Mouse (Mus musculus): ENCODE measurements at regions not wholly inside any gene's neighbourhood (a gene's known extent, or its start where the extent isn't known, plus 50 kb on each side); places are given as distances from the start of the nearest gene placed in this dataset.

- no peak for DNase-seq (ENCODE audit: low read depth)
Measured at GRCm38 (mm10) chr1:92340644-92341043, 133.0 kb downstream of the Ndufa10 start.

DNA sequence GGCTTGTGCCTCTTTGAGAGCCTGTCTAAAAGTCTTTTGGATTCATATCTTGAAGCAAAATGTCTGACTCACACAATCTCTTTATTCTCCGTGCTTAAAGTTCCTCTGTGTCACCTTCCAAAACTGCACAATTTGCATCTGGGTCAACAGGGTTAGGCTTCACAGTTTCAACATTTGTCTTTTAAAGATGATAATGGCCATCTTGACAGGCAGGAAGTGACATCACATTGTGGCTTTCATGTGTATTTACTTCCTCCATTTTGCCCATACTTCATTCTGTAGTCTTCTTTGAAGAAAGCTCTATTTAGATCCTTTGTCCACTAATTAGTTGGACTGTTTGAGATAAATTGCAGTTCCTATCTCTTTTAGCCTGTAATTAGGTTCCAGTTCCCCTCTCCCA lies 135.1 kb downstream of the Ndufa10 start:
- no peak for DNase-seq (ENCODE audit: low read depth)

GRCm38 (mm10) chr1:92337450-92337849 lies 136.2 kb downstream of the Ndufa10 start:
- no peak for DNase-seq (ENCODE audit: low read depth)

- DNase-seq (ENCODE audit: low read depth), result no peak
Measured at GRCm38 (mm10) chr1:92332248-92332584, 136.7 kb upstream of the Hdac4 start.

DNA sequence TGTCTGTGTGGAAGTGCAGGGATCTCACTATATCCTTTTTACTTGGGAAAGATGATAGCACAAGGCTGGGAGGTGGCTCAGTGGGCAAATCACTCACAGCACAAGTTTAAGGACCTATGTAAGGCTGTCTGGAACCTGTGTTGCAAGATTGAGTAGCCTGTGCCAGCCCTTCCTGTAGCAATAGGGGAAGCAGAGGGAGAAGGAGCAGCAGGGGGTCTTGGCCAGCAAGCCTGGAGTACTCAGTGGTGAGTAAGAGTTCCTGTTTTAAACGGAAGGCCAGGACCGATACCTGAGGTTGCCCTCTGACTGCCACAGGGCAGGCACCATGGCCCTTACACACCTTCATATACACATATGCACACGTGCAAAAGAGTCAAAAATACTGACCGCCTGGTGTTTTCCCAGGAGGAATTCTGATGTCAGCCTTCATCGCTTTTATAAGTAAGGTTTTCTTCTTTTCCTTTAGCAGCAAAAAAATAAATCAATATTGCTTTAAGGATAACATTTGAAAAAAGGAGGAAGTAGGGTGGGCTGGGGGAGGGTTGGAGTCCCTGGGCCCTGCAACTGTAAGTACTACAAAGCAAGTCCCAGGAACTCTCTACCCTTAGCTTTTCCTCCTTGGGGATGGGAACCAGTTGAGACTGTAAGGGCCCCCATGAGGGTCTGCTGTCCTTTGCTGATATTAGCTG lies 136.2 kb upstream of the Hdac4 start:
- DNase-seq (ENCODE audit: low read depth), result no peak

GRCm38 (mm10) chr1:92330181-92330580 lies 134.7 kb upstream of the Hdac4 start:
- no peak for DNase-seq (ENCODE audit: low read depth)

- DNase-seq (ENCODE audit: low read depth), result no peak
Measured at GRCm38 (mm10) chr1:92329491-92329890, 134.0 kb upstream of the Hdac4 start.

- no peak for DNase-seq (ENCODE audit: low read depth)
Measured at GRCm38 (mm10) chr1:92327141-92327540, 131.6 kb upstream of the Hdac4 start.

DNA sequence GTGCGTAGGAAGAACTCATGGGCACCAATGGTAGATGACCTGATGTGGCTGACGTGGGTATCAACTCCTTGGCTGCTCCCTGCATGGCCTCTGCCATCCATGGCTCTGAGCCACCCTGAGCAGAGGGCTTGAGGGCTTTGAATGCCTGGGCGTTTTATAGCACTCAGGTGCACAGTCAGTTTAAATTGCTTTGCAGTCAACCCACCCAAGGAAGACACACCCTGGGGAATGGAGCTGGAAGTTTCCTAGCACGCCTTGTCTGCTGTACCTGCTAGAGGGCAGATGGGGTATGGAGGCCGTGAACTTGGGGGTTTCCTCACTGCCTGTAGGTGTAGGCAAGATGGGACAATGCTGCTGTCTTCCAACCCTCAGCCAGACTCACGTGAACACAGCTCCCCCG lies 129.8 kb upstream of the Hdac4 start:
- no peak for DNase-seq (ENCODE audit: low read depth)

DNA sequence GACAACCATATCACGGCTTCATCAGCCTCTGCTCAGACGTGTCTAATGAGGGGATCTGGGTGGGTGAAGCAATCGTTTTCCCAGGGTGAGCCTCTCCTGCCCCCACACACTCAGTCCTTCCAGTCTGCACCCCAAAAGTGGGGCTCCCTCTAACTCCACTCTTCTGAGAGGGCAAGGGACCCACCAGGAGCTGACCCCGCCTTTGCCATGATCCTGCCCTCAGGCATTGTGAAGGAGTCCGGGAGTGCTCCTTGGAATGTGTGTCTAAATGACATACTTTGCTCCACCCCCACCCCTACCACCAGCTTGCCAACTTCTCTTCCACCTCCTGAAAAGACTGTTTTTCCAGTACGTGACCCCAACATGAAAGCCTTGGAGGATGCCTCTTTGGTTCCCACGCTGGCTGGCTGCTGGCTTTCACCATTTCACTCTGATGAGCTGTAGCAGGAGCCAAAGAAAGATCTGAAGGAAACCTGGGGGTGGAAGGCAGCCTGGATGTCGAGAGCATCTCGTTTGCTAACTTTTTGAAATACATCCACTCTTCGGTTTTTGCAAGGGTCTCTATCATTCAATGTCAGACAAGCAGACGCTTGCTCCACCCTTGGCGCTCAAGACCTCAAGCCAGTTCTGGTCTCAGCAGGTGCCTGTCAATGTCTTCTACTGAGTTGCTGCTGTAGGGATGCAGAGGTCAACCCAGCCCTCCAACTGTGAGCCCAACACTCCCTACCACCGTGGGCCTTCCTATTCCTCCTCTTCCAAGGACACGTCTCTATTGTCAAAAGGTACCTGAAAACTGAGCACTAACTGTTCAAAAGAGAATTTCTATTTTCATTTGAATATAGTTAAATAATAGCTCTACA lies 128.8 kb upstream of the Hdac4 start:
- DNase-seq (ENCODE audit: low read depth), result no peak

DNA sequence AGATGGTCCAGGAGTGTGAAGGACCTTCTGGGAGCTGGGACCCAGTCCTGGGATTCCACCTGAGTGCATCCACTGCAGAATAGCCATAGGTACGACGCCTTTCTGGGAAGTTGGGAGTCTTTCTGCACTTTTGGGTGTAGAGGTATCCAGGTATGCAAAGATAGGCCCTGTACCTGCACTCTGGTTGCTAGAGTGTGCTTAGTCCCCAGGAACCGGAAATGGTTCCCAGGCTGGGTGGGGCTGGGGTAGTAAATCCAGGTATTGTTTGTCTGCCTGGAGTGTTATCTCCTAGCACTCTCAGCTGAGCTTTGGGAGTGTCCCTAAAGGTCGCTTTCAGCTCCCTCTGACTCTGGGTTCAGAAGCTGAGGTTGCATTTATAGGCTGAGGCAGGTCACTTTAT lies 121.6 kb upstream of the Hdac4 start:
- DNase-seq (ENCODE audit: low read depth), result no peak

DNA sequence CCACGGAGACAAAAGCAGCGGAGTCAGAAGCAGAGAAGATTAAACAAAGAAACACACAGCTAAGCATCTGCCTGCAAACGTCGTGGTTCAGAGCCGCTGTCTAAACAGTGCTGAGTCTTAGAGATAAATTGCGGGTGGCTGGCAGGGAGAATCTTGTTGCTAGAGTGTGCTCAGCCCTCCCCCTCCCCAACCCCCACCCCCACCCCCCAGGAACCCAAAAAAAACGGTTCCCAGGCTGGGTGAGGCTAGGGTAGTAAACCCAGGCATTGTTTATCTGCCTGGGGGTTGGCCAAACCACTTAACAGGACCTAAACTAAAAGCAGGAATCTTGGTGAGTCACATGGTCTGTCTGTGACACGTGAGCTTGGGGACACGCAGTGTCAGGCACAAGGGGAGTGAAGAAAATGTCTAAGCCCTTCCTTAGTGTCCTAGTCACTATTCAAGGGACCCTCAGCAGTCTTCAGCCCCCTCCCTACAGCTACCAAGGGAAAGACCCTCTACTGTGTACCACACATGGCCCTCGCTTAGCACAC lies 120.8 kb upstream of the Hdac4 start:
- no peak for DNase-seq (ENCODE audit: low read depth)

- no peak for DNase-seq (ENCODE audit: low read depth)
Measured at GRCm38 (mm10) chr1:92313001-92313597, 117.6 kb upstream of the Hdac4 start.

GRCm38 (mm10) chr1:92309883-92310282 lies 114.4 kb upstream of the Hdac4 start:
- DNase-seq (ENCODE audit: low read depth), result no peak

DNA sequence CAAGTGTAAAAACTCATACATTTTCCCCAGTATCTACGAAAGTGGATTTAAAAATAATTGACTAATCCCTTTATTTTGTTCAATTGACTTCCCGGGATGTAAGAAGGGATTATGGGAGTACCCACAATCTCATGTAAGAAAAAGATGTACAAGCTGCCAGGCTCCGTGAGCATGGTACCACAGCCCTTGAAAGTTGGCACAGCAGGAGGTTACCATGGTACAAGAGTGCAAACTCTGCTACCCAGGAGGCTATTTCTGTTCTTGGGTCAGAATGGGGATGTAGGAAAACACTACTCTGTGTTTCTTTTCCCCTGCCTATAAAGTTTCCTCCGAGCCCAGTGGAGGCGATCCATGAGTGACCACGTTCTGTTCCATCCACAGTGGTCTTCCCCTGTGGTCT lies 113.9 kb upstream of the Hdac4 start:
- DNase-seq (ENCODE audit: low read depth), result no peak

GRCm38 (mm10) chr1:92308537-92308936 lies 113.0 kb upstream of the Hdac4 start:
- DNase-seq (ENCODE audit: low read depth), result no peak

DNA sequence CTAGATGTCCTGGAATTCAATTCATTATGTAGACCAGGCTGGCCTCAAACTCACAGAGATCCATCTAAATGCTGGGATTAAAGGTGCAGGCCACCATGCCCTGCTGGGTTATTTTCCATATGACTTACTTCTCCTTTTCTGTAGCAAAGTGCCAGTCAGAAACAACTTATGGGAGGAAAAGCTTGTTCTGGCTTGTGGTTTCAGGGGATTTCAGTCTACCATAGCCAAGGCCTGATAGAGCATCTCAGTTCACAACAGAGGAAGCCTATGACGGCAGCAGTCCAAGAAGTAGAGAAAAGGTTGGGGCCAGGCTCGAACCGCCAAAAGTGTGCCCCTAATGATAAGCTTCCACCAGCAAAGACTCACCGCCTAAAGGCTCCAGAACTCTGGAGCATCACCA lies 110.5 kb upstream of the Hdac4 start:
- no peak for DNase-seq (ENCODE audit: low read depth)

DNA sequence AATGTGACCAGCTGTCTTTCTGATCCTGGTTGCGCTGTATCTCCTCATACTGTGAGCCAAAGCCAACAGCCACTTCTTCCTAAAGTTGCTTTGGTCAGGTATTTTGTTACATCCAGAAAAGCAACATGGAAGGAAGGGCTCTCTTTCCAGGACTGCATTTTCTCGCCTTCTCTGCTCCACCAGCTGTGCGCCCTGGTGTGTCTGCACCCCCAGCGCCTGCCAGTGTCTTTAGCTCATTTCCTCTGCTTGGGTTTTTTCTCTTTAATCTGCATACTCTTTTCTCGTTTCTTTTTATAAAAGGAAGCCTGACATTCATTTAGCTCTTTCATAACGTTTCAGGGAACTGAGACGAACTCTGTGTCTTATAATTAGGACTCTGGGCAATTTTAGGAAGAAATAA lies 103.5 kb upstream of the Hdac4 start:
- no peak for DNase-seq (ENCODE audit: low read depth)

- DNase-seq (ENCODE audit: low read depth), result no peak
Measured at GRCm38 (mm10) chr1:92292681-92293380, 97.3 kb upstream of the Hdac4 start.

GRCm38 (mm10) chr1:92286966-92287342 lies 91.5 kb upstream of the Hdac4 start:
- no peak for DNase-seq (ENCODE audit: low read depth)

DNA sequence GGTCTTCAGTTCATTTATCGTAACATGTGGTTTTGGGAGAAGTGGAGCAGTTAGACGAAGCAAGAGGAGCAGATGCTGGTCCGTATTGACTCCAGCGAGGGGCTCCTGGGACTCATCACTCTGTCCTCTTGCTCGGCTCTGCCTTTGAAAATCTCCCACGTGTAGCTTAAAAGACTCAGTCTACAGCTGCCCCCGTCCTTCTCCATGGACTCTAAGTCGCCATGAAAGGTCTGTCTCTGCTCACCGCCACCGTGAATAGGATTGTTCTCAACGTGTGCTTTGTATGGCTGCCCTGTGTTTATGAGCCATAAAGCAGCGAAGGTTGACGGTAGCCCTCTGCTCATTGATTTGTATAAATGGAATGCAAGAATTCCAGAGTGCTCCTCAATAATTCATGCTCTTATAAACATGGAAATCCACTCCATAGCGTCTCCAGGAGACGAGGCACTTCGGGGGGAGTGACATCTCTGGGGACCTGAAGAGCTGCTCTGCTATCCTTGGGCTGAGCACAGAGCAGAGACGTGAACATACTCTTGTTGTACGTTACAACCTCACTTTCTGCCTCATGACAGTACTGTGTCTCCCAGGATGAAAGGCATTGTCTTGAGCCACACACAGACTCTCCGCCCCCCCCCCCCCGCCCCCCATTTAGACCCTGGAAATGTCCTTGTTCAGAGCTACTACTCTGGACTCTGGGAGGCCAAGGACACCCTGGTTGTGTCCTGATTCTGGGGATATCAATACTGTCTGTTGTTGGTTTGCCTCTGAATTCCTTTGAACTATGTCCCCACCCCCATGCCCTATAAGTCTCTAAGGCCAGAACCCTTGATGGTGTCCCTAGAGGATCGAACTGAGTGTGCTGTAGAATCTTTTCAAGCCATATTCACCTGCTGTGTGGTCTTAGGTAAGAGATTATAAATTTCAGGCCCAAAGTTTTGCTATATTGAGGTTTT lies 90.8 kb upstream of the Hdac4 start:
- DNase-seq (ENCODE audit: low read depth), result no peak
